Mouse (Mus musculus): ENCODE data around the gene Arid1b.
A peak's percentile ranks its signal among the peaks of the same experiment; 100 is the strongest.

The Arid1b gene

GRCm38 (mm10) chr17:4993840-4994503, at the start of gene Arid1b:
Gene Arid1b (plus strand): TSS chr17:4994332.
- DNase-seq (ENCODE audit: low read depth in 1 of 2, low spot score in 2 of 2), result peak in 1 of 2 experiments; percentile 42

GRCm38 (mm10) chr17:4945311-4945751, 48.8 kb upstream of the Arid1b start:
- DNase-seq (ENCODE audit: low read depth in 1 of 2, low spot score in 2 of 2), result no peak

GRCm38 (mm10) chr17:4945871-4946331, 48.2 kb upstream of the Arid1b start:
- no peak for DNase-seq (ENCODE audit: low read depth in 1 of 2, low spot score in 2 of 2)

- DNase-seq (ENCODE audit: low read depth in 1 of 2, low spot score in 2 of 2), result no peak
These were observed 47.6 kb upstream of the Arid1b start for GRCm38 (mm10) chr17:4946421-4946974.

GRCm38 (mm10) chr17:4947013-4947412, 47.1 kb upstream of the Arid1b start:
- DNase-seq (ENCODE audit: low read depth in 1 of 2, low spot score in 2 of 2), result no peak

- DNase-seq (ENCODE audit: low read depth in 1 of 2, low spot score in 2 of 2), result no peak
These were observed 46.7 kb upstream of the Arid1b start for GRCm38 (mm10) chr17:4947439-4947838.

- DNase-seq (ENCODE audit: low read depth in 1 of 2, low spot score in 2 of 2), result no peak
These were observed 45.6 kb upstream of the Arid1b start for GRCm38 (mm10) chr17:4948501-4948900.

- no peak for DNase-seq (ENCODE audit: low read depth in 1 of 2, low spot score in 2 of 2)
These were observed 39.7 kb upstream of the Arid1b start for GRCm38 (mm10) chr17:4954431-4954830.

GRCm38 (mm10) chr17:4964192-4964877, 29.8 kb upstream of the Arid1b start:
- no peak for DNase-seq (ENCODE audit: low read depth in 1 of 2, low spot score in 2 of 2)

- DNase-seq (ENCODE audit: low read depth in 1 of 2, low spot score in 2 of 2), result no peak
These were observed 26.9 kb upstream of the Arid1b start for GRCm38 (mm10) chr17:4967201-4967600.

GRCm38 (mm10) chr17:4968035-4968434, 26.1 kb upstream of the Arid1b start:
- no peak for DNase-seq (ENCODE audit: low read depth in 1 of 2, low spot score in 2 of 2)

GRCm38 (mm10) chr17:4968878-4969277, 25.3 kb upstream of the Arid1b start:
- DNase-seq (ENCODE audit: low read depth in 1 of 2, low spot score in 2 of 2), result no peak

GRCm38 (mm10) chr17:4972261-4972660, 21.9 kb upstream of the Arid1b start:
- no peak for DNase-seq (ENCODE audit: low read depth in 1 of 2, low spot score in 2 of 2)

- no peak for DNase-seq (ENCODE audit: low read depth in 1 of 2, low spot score in 2 of 2)
These were observed 19.4 kb upstream of the Arid1b start for GRCm38 (mm10) chr17:4974736-4975135.

- no peak for DNase-seq (ENCODE audit: low read depth in 1 of 2, low spot score in 2 of 2)
These were observed 14.0 kb upstream of the Arid1b start for GRCm38 (mm10) chr17:4980151-4980550.

- no peak for DNase-seq (ENCODE audit: low read depth in 1 of 2, low spot score in 2 of 2)
These were observed 11.3 kb upstream of the Arid1b start for GRCm38 (mm10) chr17:4982819-4983218.

- no peak for DNase-seq (ENCODE audit: low read depth in 1 of 2, low spot score in 2 of 2)
These were observed 9.4 kb upstream of the Arid1b start for GRCm38 (mm10) chr17:4984691-4985090.

- no peak for DNase-seq (ENCODE audit: low read depth in 1 of 2, low spot score in 2 of 2)
These were observed 3.1 kb upstream of the Arid1b start for GRCm38 (mm10) chr17:4990911-4991560.

GRCm38 (mm10) chr17:4991600-4991999, 2.5 kb upstream of the Arid1b start:
- no peak for DNase-seq (ENCODE audit: low read depth in 1 of 2, low spot score in 2 of 2)

GRCm38 (mm10) chr17:4993497-4993839, 664 bp upstream of the Arid1b start:
- DNase-seq (ENCODE audit: low read depth in 1 of 2, low spot score in 2 of 2), result no peak

GRCm38 (mm10) chr17:4994504-4994812, 326 bp downstream of the Arid1b start:
- peak in 1 of 2 experiments; percentile 24 for DNase-seq (ENCODE audit: low read depth in 1 of 2, low spot score in 2 of 2)
